8 mouse cellular contexts compared by ENCODE assay signal in genomic region chr5:31219911-31220447, GRCm38 (mm10). TPM values are rescaled to one million over a fixed set of nuclear protein-coding genes. Genes with fewer than 3 reads are reported as not detected.
A peak's percentile ranks its signal among the peaks of the same experiment; 100 is the strongest.
DNase-seq lines count a peak whose midpoint lies in the region; ATAC-seq and TF ChIP-seq lines count a peak whose summit lies in the region.

No protein-coding gene starts in this region.

- H3K27me3 ChIP-seq in heart, embryonic 11.5 days (ENCODE audit: control insufficient read depth, insufficient read depth, low read length): no peaks in the 10 kb centered on the region
- H3K27me3 ChIP-seq in MEL (ENCODE audit: control insufficient read depth in 1 of 2, insufficient read depth in 2 of 2, low read length in 2 of 2): no peaks in the 10 kb centered on the region
- no peaks in the 10 kb centered on the region for H3K27me3 ChIP-seq in embryonic facial prominence, embryonic 14.5 days (replicated peaks; ENCODE audit: control insufficient read depth, insufficient read depth, low read length)
- no peaks in the 10 kb centered on the region for H3K27me3 ChIP-seq in hindbrain, embryonic 13.5 days
- H3K27me3 ChIP-seq in liver, embryonic 15.5 days: no peaks in the 10 kb centered on the region
- H3K27me3 ChIP-seq in neural tube, embryonic 14.5 days (ENCODE audit: control insufficient read depth, insufficient read depth, low read length): no peaks in the 10 kb centered on the region

- no peaks in the 10 kb centered on the region for H3K9me3 ChIP-seq in heart, embryonic 11.5 days (replicated peaks; ENCODE audit: control insufficient read depth, low read length)
- H3K9me3 ChIP-seq in MEL (replicated peaks; ENCODE audit: insufficient read depth, low read length): no peaks in the 10 kb centered on the region
- no peaks in the 10 kb centered on the region for H3K9me3 ChIP-seq in embryonic facial prominence, embryonic 14.5 days (ENCODE audit: control insufficient read depth, low read length)
- no peaks in the 10 kb centered on the region for H3K9me3 ChIP-seq in hindbrain, embryonic 13.5 days
- H3K9me3 ChIP-seq in liver, embryonic 15.5 days (replicated peaks): no peaks in the 10 kb centered on the region
- H3K9me3 ChIP-seq in neural tube, embryonic 14.5 days (ENCODE audit: control insufficient read depth, low read length): no peaks in the 10 kb centered on the region

- peaks cover 52% of the 10 kb centered on the region for H3K79me2 ChIP-seq in MEL (ENCODE audit: control insufficient read depth, insufficient read depth, low read length, poor library complexity)

- peak in 1 of 2 experiments; percentile 41; a peak in 2 of 4 replicates for TF ChIP-seq POLR2A in MEL (IDR thresholded peaks at IDR 0.05; ENCODE audit: control insufficient read depth in 1 of 2, insufficient read depth in 1 of 2, low read depth in 1 of 2, low read length in 2 of 2, poor library complexity in 1 of 2)

- no peaks in the 10 kb centered on the region for H3K36me3 ChIP-seq in heart, embryonic 11.5 days (ENCODE audit: control insufficient read depth, insufficient read depth, low read length)
- H3K36me3 ChIP-seq in MEL (ENCODE audit: control insufficient read depth in 1 of 2, insufficient read depth in 2 of 2, low read length in 2 of 2): peaks cover 17 to 38% of the 10 kb centered on the region in 2 experiments
- H3K36me3 ChIP-seq in embryonic facial prominence, embryonic 14.5 days (ENCODE audit: control insufficient read depth, insufficient read depth, low read length): no peaks in the 10 kb centered on the region
- H3K36me3 ChIP-seq in hindbrain, embryonic 13.5 days: no peaks in the 10 kb centered on the region
- H3K36me3 ChIP-seq in liver, embryonic 15.5 days (replicated peaks): peaks cover 7% of the 10 kb centered on the region; the same call in 1 of the 2 replicates
- H3K36me3 ChIP-seq in neural tube, embryonic 14.5 days (ENCODE audit: control insufficient read depth, insufficient read depth, low read length): no peaks in the 10 kb centered on the region

- DNase-seq in heart, adult 11 months: no peak
- peak; percentile 82 for DNase-seq in MEL (ENCODE audit: low read depth, low spot score)
- peak; percentile 45 for DNase-seq in embryonic facial prominence, embryonic 14.5 days (ENCODE audit: low spot score)
- DNase-seq in urinary bladder, adult 2 months (ENCODE audit: low spot score): no peak

- H3K4me1 ChIP-seq in heart, embryonic 11.5 days (ENCODE audit: control insufficient read depth, insufficient read depth, low read length): 0 out of 2 replicates have a peak, but pooled peaks cover 6% of the 10 kb centered on the region
- peaks cover 13 to 15% of the 10 kb centered on the region in 2 experiments for H3K4me1 ChIP-seq in MEL (ENCODE audit: control insufficient read depth in 1 of 2, insufficient read depth in 2 of 2, low read length in 2 of 2)
- no peaks in the 10 kb centered on the region for H3K4me1 ChIP-seq in embryonic facial prominence, embryonic 14.5 days (ENCODE audit: control insufficient read depth, insufficient read depth, low read length)
- H3K4me1 ChIP-seq in hindbrain, embryonic 13.5 days (replicated peaks): peaks cover 26% of the 10 kb centered on the region
- peaks cover 47% of the 10 kb centered on the region for H3K4me1 ChIP-seq in liver, embryonic 15.5 days (replicated peaks)
- peaks cover 7% of the 10 kb centered on the region; the same call in 1 of the 2 replicates for H3K4me1 ChIP-seq in neural tube, embryonic 14.5 days (ENCODE audit: control insufficient read depth, insufficient read depth, low read length)

- H3K9ac ChIP-seq in heart, embryonic 11.5 days (ENCODE audit: low read depth, low read length): peak overlapping the region; percentile 96
- peak overlapping the region; percentile 95 for H3K9ac ChIP-seq in MEL (ENCODE audit: control insufficient read depth, low read depth, low read length, poor library complexity, severe bottlenecking)
- peak overlapping the region; percentile 87 for H3K9ac ChIP-seq in embryonic facial prominence, embryonic 14.5 days (ENCODE audit: low read depth, low read length)
- H3K9ac ChIP-seq in hindbrain, embryonic 13.5 days: peak overlapping the region; percentile 96
- H3K9ac ChIP-seq in liver, embryonic 15.5 days: peak overlapping the region; percentile 96
- H3K9ac ChIP-seq in neural tube, embryonic 14.5 days (replicated peaks; ENCODE audit: low read depth, low read length): peak overlapping the region; percentile 88

- no peak for TF ChIP-seq RAD21 in MEL (IDR thresholded peaks at IDR 0.05; ENCODE audit: low read depth, low read length)

- ATAC-seq in heart, embryonic 11.5 days (replicated peaks; ENCODE audit: insufficient number of reproducible peaks, low FRiP score, low TSS enrichment): peak; percentile 36
- peak; percentile 42; the same call in 1 of the 2 replicates for ATAC-seq in embryonic facial prominence, embryonic 14.5 days (ENCODE audit: low read depth)
- peak; percentile 85 for ATAC-seq in hindbrain, embryonic 13.5 days (ENCODE audit: low FRiP score)
- peak; percentile 55 for ATAC-seq in liver, embryonic 15.5 days (ENCODE audit: insufficient read depth)
- ATAC-seq in neural tube, embryonic 14.5 days (ENCODE audit: low read depth): peak; percentile 73

- H3K27ac ChIP-seq in heart, embryonic 11.5 days (ENCODE audit: low read depth, low read length): peak overlapping the region; percentile 89
- peak overlapping the region; percentile 84 for H3K27ac ChIP-seq in MEL (ENCODE audit: control insufficient read depth, low read depth, low read length)
- H3K27ac ChIP-seq in embryonic facial prominence, embryonic 14.5 days (replicated peaks; ENCODE audit: low read depth, low read length): peak overlapping the region; percentile 92
- H3K27ac ChIP-seq in hindbrain, embryonic 13.5 days: peak overlapping the region; percentile 96
- peak overlapping the region; percentile 95 for H3K27ac ChIP-seq in liver, embryonic 15.5 days (replicated peaks)
- H3K27ac ChIP-seq in neural tube, embryonic 14.5 days (ENCODE audit: low read depth, low read length): peak overlapping the region; percentile 92

- WGBS in heart, embryonic 11.5 days (ENCODE audit: insufficient replicate concordance): under 1% methylated on average over 39 of the region's 40 CpGs
- WGBS in embryonic facial prominence, embryonic 14.5 days: under 1% methylated on average over 24 of the region's 40 CpGs
- WGBS in hindbrain, embryonic 13.5 days: under 1% methylated on average over 40 of the region's 40 CpGs
- under 1% methylated on average over 39 of the region's 40 CpGs for WGBS in liver, embryonic 15.5 days (ENCODE audit: insufficient replicate concordance)
- under 1% methylated on average over 40 of the region's 40 CpGs for WGBS in neural tube, embryonic 14.5 days

- TF ChIP-seq EP300 in MEL (IDR thresholded peaks at IDR 0.05; ENCODE audit: low read depth in 1 of 2, low read length in 2 of 2): no peak

- H3K4me2 ChIP-seq in heart, embryonic 11.5 days: peak overlapping the region; percentile 90
- H3K4me2 ChIP-seq in embryonic facial prominence, embryonic 14.5 days (ENCODE audit: low read depth, low read length): peak overlapping the region; percentile 77
- H3K4me2 ChIP-seq in hindbrain, embryonic 13.5 days: peak overlapping the region; percentile 75
- peak overlapping the region; percentile 85 for H3K4me2 ChIP-seq in liver, embryonic 15.5 days
- peak overlapping the region; percentile 42 for H3K4me2 ChIP-seq in neural tube, embryonic 14.5 days (ENCODE audit: low read depth, low read length)

- H3K4me3 ChIP-seq in heart, embryonic 11.5 days (ENCODE audit: low read depth, low read length): peak overlapping the region; percentile 94
- H3K4me3 ChIP-seq in MEL (ENCODE audit: control insufficient read depth in 1 of 2, insufficient read depth in 1 of 2, low read depth in 2 of 2, low read length in 2 of 2): peak overlapping the region; percentile 74
- peak overlapping the region; percentile 100 for H3K4me3 ChIP-seq in embryonic facial prominence, embryonic 14.5 days (ENCODE audit: low read depth, low read length)
- peak overlapping the region; percentile 88 for H3K4me3 ChIP-seq in hindbrain, embryonic 13.5 days
- peak overlapping the region; percentile 100 for H3K4me3 ChIP-seq in liver, embryonic 15.5 days (replicated peaks)
- peak overlapping the region; percentile 85 for H3K4me3 ChIP-seq in neural tube, embryonic 14.5 days (ENCODE audit: low read depth, low read length)

- 0 out of 6 replicates have a peak, but pooled peaks of 1 of the 3 experiments have one; percentile 0 for TF ChIP-seq CTCF in MEL (IDR thresholded peaks at IDR 0.05 in 2 of 3, conservative IDR thresholded peaks at IDR 0.05 in 1 of 3; ENCODE audit: control insufficient read depth in 1 of 3, insufficient read depth in 1 of 3, low read depth in 2 of 3, low read length in 3 of 3, poor library complexity in 1 of 3, severe bottlenecking in 1 of 3)

RNA-seq across cellular contexts. Expression of gene Ppm1g, which starts 0.5 kb away (rescaled TPM):
- polyA plus RNA-seq in heart, embryonic 11.5 days (2014; fragmentation: Nextera tagmentation; extraction: Ambion mirVana): 103 and 116 TPM in 2 replicates
- total RNA-seq in MEL (2012; rRNA removed): 374 and 408 TPM in 2 replicates
- 100 to 1,000 TPM; 169 to 639 TPM for polyA plus RNA-seq in MEL (2012; ENCODE audit: insufficient read depth in 1 of 2, insufficient read length in 2 of 2, low read depth in 1 of 2, low replicate concordance in 2 of 2, missing spikeins in 1 of 2)
- polyA plus RNA-seq in embryonic facial prominence, embryonic 14.5 days (2014; fragmentation: Nextera tagmentation; extraction: Ambion mirVana): 102 and 107 TPM in 2 replicates
- polyA plus RNA-seq in hindbrain, embryonic 13.5 days (2015; fragmentation: Nextera tagmentation; extraction: Ambion mirVana): 168 and 173 TPM in 2 replicates
- polyA plus RNA-seq in liver, embryonic 15.5 days (2015; fragmentation: Nextera tagmentation; extraction: Ambion mirVana): 110 and 117 TPM in 2 replicates
- 155 and 159 TPM in 2 replicates for polyA plus RNA-seq in neural tube, embryonic 14.5 days (2014; fragmentation: Nextera tagmentation; extraction: Ambion mirVana)
- polyA plus RNA-seq in urinary bladder, adult 2 months (2012; rRNA removed): 67.0 and 73.4 TPM in 2 replicates

RNA-seq across cellular contexts. Expression of gene Zfp513, which starts 17.9 kb away (rescaled TPM):
- 4.8 and 5.0 TPM in 2 replicates for polyA plus RNA-seq in heart, embryonic 11.5 days (2014; fragmentation: Nextera tagmentation; extraction: Ambion mirVana)
- total RNA-seq in MEL (2012; rRNA removed): 6.0 and 7.0 TPM in 2 replicates
- 10 to 100 TPM in 1 of 2 experiments, not detected in 1; 15.2 TPM for polyA plus RNA-seq in MEL (2012; ENCODE audit: insufficient read depth in 1 of 2, insufficient read length in 2 of 2, low read depth in 1 of 2, low replicate concordance in 2 of 2, missing spikeins in 1 of 2)
- 5.4 and 5.8 TPM in 2 replicates for polyA plus RNA-seq in embryonic facial prominence, embryonic 14.5 days (2014; fragmentation: Nextera tagmentation; extraction: Ambion mirVana)
- 13.8 and 15.7 TPM in 2 replicates for polyA plus RNA-seq in hindbrain, embryonic 13.5 days (2015; fragmentation: Nextera tagmentation; extraction: Ambion mirVana)
- 2.6 and 3.1 TPM in 2 replicates for polyA plus RNA-seq in liver, embryonic 15.5 days (2015; fragmentation: Nextera tagmentation; extraction: Ambion mirVana)
- 7.4 and 9.3 TPM in 2 replicates for polyA plus RNA-seq in neural tube, embryonic 14.5 days (2014; fragmentation: Nextera tagmentation; extraction: Ambion mirVana)
- 29.3 and 37.0 TPM in 2 replicates for polyA plus RNA-seq in urinary bladder, adult 2 months (2012; rRNA removed)

RNA-seq across cellular contexts. Expression of gene Nrbp1, which starts 20.7 kb away (rescaled TPM):
- 124 and 141 TPM in 2 replicates for polyA plus RNA-seq in heart, embryonic 11.5 days (2014; fragmentation: Nextera tagmentation; extraction: Ambion mirVana)
- 40.5 and 42.0 TPM in 2 replicates for total RNA-seq in MEL (2012; rRNA removed)
- 10 to 100 TPM in 1 of 2 experiments, not detected in 1; 55.2 TPM for polyA plus RNA-seq in MEL (2012; ENCODE audit: insufficient read depth in 1 of 2, insufficient read length in 2 of 2, low read depth in 1 of 2, low replicate concordance in 2 of 2, missing spikeins in 1 of 2)
- 157 and 172 TPM in 2 replicates for polyA plus RNA-seq in embryonic facial prominence, embryonic 14.5 days (2014; fragmentation: Nextera tagmentation; extraction: Ambion mirVana)
- polyA plus RNA-seq in hindbrain, embryonic 13.5 days (2015; fragmentation: Nextera tagmentation; extraction: Ambion mirVana): 150 and 161 TPM in 2 replicates
- 47.5 and 48.1 TPM in 2 replicates for polyA plus RNA-seq in liver, embryonic 15.5 days (2015; fragmentation: Nextera tagmentation; extraction: Ambion mirVana)
- polyA plus RNA-seq in neural tube, embryonic 14.5 days (2014; fragmentation: Nextera tagmentation; extraction: Ambion mirVana): 157 and 161 TPM in 2 replicates
- polyA plus RNA-seq in urinary bladder, adult 2 months (2012; rRNA removed): 114 and 127 TPM in 2 replicates

RNA-seq across cellular contexts. Expression of gene Gm9970, which starts 21.1 kb away (rescaled TPM):
- polyA plus RNA-seq in heart, embryonic 11.5 days (2014; fragmentation: Nextera tagmentation; extraction: Ambion mirVana): 0.53 and 0.59 TPM in 2 replicates
- not detected in 2 replicates for total RNA-seq in MEL (2012; rRNA removed)
- under 1 TPM in 1 of 2 experiments, not detected in 1; 0.24 TPM for polyA plus RNA-seq in MEL (2012; ENCODE audit: insufficient read depth in 1 of 2, insufficient read length in 2 of 2, low read depth in 1 of 2, low replicate concordance in 2 of 2, missing spikeins in 1 of 2)
- polyA plus RNA-seq in embryonic facial prominence, embryonic 14.5 days (2014; fragmentation: Nextera tagmentation; extraction: Ambion mirVana): 0.68 and 0.83 TPM in 2 replicates
- polyA plus RNA-seq in hindbrain, embryonic 13.5 days (2015; fragmentation: Nextera tagmentation; extraction: Ambion mirVana): 0.65 TPM in 1 of 2 replicates, not detected in the other
- 0.23 TPM in 1 of 2 replicates, not detected in the other for polyA plus RNA-seq in liver, embryonic 15.5 days (2015; fragmentation: Nextera tagmentation; extraction: Ambion mirVana)
- 0.54 and 1.4 TPM in 2 replicates for polyA plus RNA-seq in neural tube, embryonic 14.5 days (2014; fragmentation: Nextera tagmentation; extraction: Ambion mirVana)
- 0.28 and 0.37 TPM in 2 replicates for polyA plus RNA-seq in urinary bladder, adult 2 months (2012; rRNA removed)

RNA-seq across cellular contexts. Expression of gene Eif2b4, which starts 26.7 kb away (rescaled TPM):
- polyA plus RNA-seq in heart, embryonic 11.5 days (2014; fragmentation: Nextera tagmentation; extraction: Ambion mirVana): 56.7 and 58.6 TPM in 2 replicates
- 126 and 151 TPM in 2 replicates for total RNA-seq in MEL (2012; rRNA removed)
- polyA plus RNA-seq in MEL (2012; ENCODE audit: insufficient read depth in 1 of 2, insufficient read length in 2 of 2, low read depth in 1 of 2, low replicate concordance in 2 of 2, missing spikeins in 1 of 2): 100 to 1,000 TPM in 1 of 2 experiments, not detected in 1; 282 TPM
- 55.5 and 58.0 TPM in 2 replicates for polyA plus RNA-seq in embryonic facial prominence, embryonic 14.5 days (2014; fragmentation: Nextera tagmentation; extraction: Ambion mirVana)
- 77.0 and 77.9 TPM in 2 replicates for polyA plus RNA-seq in hindbrain, embryonic 13.5 days (2015; fragmentation: Nextera tagmentation; extraction: Ambion mirVana)
- polyA plus RNA-seq in liver, embryonic 15.5 days (2015; fragmentation: Nextera tagmentation; extraction: Ambion mirVana): 41.2 and 47.3 TPM in 2 replicates
- polyA plus RNA-seq in neural tube, embryonic 14.5 days (2014; fragmentation: Nextera tagmentation; extraction: Ambion mirVana): 78.6 and 79.0 TPM in 2 replicates
- polyA plus RNA-seq in urinary bladder, adult 2 months (2012; rRNA removed): 33.2 and 39.1 TPM in 2 replicates

Comparison
In these comparisons a context has a peak if more than half of its experiments do, and no peak if none do; other contexts are left out.
1. DNase-seq: peak in MEL (single experiment) and embryonic facial prominence, embryonic 14.5 days (single experiment); none in heart, adult 11 months (single experiment) and urinary bladder, adult 2 months (single experiment).
2. Peak in every context shown above with its lines, with median percentiles within 50 percentile points of each other: ATAC-seq, H3K27ac ChIP-seq, H3K4me2 ChIP-seq, H3K4me3 ChIP-seq and H3K9ac ChIP-seq.